Mouse (Mus musculus): Measurements from ENCODE around the gene 1700003E16Rik.

1700003E16Rik gene

DNA sequence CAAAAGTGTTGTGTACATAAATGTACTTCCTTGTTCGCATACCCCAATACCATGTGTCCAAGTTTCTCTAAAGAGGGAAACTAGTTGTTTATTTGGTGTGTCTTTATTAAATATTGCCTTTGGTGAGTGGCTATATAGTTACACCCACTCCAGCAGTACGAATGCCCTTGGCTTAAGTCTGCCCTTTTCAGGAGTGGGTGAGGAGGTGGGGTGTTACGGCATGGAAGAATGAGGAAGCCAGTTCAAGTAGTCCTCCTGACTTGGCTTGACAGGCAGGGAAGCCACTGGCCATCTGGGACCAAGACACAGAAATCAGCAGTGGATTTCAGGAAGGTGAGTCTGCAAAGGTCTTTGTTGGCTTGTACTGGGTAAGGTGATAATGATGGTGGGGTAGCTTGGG lies 49.6 kb downstream of the 1700003E16Rik start:
- DNase-seq (ENCODE audit: low spot score in 2 of 2): no peak

DNA sequence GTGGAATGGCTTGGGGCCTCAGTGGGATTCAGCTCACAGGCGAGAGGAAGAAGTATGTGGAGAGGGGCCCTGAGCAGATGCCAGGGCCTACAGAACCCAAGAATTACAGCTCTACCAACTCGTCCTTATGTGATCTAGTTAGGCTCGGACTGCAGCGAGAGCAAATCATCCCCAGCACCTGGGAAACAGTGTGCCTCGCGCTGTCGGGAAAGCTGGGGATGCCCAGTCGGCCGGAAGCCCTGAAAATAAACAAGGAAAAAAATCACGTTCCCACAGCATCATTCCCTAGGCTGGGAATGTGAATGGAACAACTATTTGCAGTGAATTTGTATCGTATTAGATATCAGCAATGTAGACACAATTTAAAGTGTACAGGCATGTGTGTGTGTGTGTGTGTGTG lies 50.1 kb downstream of the 1700003E16Rik start:
- DNase-seq (ENCODE audit: low spot score in 2 of 2): no peak

DNA sequence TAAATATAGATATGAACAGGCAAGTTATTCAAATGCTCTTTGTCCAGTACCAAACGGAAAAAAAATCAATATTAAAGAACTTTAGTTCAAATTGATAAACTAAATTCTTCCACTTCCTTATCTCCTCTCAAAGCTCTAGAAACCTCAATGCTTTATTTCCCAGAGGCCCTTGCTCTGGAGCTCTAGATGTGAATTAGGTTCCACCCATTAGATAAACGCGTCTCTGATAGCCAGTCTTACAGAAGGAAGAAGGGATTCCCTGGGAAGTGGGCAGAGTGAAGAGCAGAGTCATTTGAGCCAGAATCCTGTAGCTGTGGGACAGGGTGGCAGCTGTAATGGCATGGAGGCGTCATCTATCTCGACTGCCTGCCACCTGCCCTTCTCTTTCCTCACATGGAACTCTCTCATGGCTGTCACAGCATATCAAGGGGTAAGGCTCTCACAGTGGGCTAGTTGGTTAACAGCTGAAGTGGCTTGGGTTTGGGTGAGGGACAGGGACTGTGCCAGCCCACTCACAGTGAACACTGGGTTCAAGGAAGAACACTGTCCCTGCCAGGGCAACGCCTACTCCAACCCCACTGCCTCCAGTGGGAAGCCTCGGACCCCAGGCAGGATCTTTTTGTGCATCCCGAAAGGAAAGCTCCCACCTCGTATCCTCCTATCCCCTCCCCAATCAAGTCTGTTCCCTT lies 51.3 kb downstream of the 1700003E16Rik start:
- DNase-seq (ENCODE audit: low spot score in 2 of 2): no peak

DNA sequence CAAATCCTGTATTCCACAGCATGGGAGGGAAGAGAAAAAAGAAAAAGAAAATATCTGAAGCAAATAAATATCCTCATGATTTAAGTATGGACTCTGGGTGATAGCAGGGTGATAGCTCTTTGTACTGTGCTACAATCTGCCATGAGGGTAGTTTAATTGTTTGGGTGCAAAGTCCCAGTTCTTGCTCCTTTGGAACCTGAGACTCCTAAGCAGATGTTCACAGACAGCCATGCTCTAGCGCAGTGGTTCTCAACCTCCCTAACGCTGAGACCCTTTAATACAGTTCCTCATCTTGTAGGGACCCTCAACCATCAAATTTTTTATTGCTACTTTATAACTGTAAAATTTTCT lies 51.8 kb downstream of the 1700003E16Rik start:
- no peak for DNase-seq (ENCODE audit: low spot score in 2 of 2)

DNA sequence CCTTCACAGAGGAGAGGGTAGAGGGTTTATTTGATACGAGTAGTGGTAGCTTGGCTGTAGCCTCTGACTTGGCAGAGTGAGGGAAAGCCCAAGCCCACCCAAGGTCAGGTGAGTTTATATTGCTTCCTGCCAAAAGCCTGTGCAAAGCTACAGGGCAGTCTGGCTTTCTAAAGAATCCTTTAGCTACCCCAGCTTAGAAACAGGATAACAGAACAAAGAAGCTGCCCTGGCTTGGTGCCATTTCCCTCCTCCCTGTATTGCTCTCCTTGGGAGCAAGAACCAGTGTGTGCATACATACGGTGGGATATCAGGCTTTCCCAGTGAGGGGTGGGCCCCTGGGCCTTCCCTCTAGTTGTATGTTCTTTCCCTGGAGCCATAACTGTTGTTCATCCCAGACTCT lies 54.3 kb downstream of the 1700003E16Rik start:
- no peak for DNase-seq (ENCODE audit: low spot score in 2 of 2)

DNA sequence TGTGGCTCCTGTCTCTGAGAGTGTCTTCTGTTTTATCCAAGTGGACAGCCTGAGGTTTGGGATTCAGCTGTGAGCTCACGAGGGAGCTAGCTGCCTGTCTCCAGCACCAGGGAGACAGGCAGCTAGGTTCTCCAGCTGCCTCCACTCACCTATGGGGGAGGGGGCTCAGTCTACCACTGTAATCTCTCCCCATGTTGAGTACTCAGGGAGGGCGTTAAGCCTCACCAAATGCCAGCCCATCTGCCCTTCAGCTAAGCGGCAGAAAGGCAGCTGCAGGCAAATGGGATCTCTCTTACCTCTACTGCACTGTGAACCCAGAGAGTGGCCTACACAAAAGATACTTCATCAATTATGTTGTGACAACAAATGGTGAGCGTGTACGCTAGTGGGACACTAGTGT lies 55.3 kb downstream of the 1700003E16Rik start:
- DNase-seq (ENCODE audit: low spot score in 2 of 2): no peak

Measured in left cerebral cortex, adult 9 months (tissue).